Mouse (Mus musculus) cortical plate, adult 2 months (tissue): ENCODE measurements at regions not wholly inside any gene's neighbourhood (a gene's known extent, or its start where the extent isn't known, plus 50 kb on each side); places are given as distances from the start of the nearest gene placed in this dataset.

ENCODE experiments used
- CTCF ChIP-seq: fragments of 200-500 bp; IDR thresholded peaks from 2 replicates; pipeline ENCODE4 v1.5.1; 2011; ENCODE audit warnings: mild to moderate bottlenecking, control low read depth, low read length; ENCODE audit not compliant: insufficient read depth; ENCODE audit errors: extremely low read depth
- POLR2A ChIP-seq: fragments of 200-500 bp; IDR thresholded peaks from 2 replicates; pipeline ENCODE4 v1.6.1; 2011; ENCODE audit warnings: mild to moderate bottlenecking, low read length, control low read depth; ENCODE audit not compliant: insufficient read depth; ENCODE audit errors: extremely low read depth

- TF ChIP-seq CTCF (no peak), POLR2A (no peak)
Observed at GRCm38 (mm10) chr15:44907133-44907532, 4773.0 kb downstream of the 9330182O14Rik start.
